Comparison of ENCODE assay signal across 8 mouse cellular contexts in genomic region chr19:45047935-45048643, GRCm38 (mm10). TPM values are rescaled to one million over a fixed set of nuclear protein-coding genes. Genes with fewer than 3 reads are reported as not detected.
DNase-seq lines count a peak whose midpoint lies in the region; ATAC-seq lines count a peak whose summit lies in the region.

No protein-coding gene starts in this region.

- H3K27me3 ChIP-seq in intestine, embryonic 16.5 days (replicated peaks; ENCODE audit: control insufficient read depth, insufficient read depth, low read length), result no peaks in the 10 kb centered on the region
- peaks cover 18% of the 10 kb centered on the region for H3K27me3 ChIP-seq in stomach, embryonic 15.5 days (replicated peaks)

- no peaks in the 10 kb centered on the region for H3K36me3 ChIP-seq in intestine, embryonic 16.5 days (ENCODE audit: control insufficient read depth, insufficient read depth, low read length)
- H3K36me3 ChIP-seq in stomach, embryonic 15.5 days, result no peaks in the 10 kb centered on the region

- H3K4me1 ChIP-seq in intestine, embryonic 16.5 days (ENCODE audit: control insufficient read depth, insufficient read depth, low read length), result peaks cover 18% of the 10 kb centered on the region
- H3K4me1 ChIP-seq in stomach, embryonic 15.5 days, result peaks cover 30% of the 10 kb centered on the region

- WGBS in intestine, embryonic 16.5 days, result 21% methylated on average over 11 of the region's 11 CpGs
- WGBS in stomach, embryonic 15.5 days, result 14% methylated on average over 11 of the region's 11 CpGs

- ATAC-seq in granulocyte monocyte progenitor cell, adult 5-6 weeks (replicated peaks; ENCODE audit: poor library complexity, severe bottlenecking), result peak; percentile 71
- ATAC-seq in intestine, embryonic 16.5 days, result peak; percentile 58
- peak; percentile 65 for ATAC-seq in megakaryocyte-erythroid progenitor cell, adult 5-6 weeks (replicated peaks; ENCODE audit: low FRiP score, low TSS enrichment, poor library complexity, severe bottlenecking)
- ATAC-seq in stomach, embryonic 15.5 days (ENCODE audit: insufficient read depth, low FRiP score, low read depth), result peak; percentile 71

- peak overlapping the region; percentile 73 for H3K9ac ChIP-seq in intestine, embryonic 16.5 days (ENCODE audit: low read depth, low read length)
- peak overlapping the region; percentile 47 for H3K9ac ChIP-seq in stomach, embryonic 15.5 days

- H3K9me3 ChIP-seq in intestine, embryonic 16.5 days (ENCODE audit: control insufficient read depth, low read length), result no peaks in the 10 kb centered on the region
- no peaks in the 10 kb centered on the region for H3K9me3 ChIP-seq in stomach, embryonic 15.5 days

- peak; percentile 66 to 88 for DNase-seq in adrenal gland, adult (ENCODE audit: inconsistent age in 2 of 2, low spot score in 1 of 2)
- no peak for DNase-seq in adrenal gland, adult 18-20 months (ENCODE audit: low spot score in 2 of 2)
- DNase-seq in cerebellum, adult 9-11 months, result peak; percentile 80
- peak; percentile 88 to 91 for DNase-seq in left cerebral cortex, postnatal 36 days (ENCODE audit: low spot score in 2 of 2)

- H3K4me2 ChIP-seq in intestine, embryonic 16.5 days (ENCODE audit: low read depth, low read length), result peak overlapping the region; percentile 91
- peak overlapping the region; percentile 92 for H3K4me2 ChIP-seq in stomach, embryonic 15.5 days

- H3K27ac ChIP-seq in intestine, embryonic 16.5 days (ENCODE audit: low read length), result peak overlapping the region; percentile 92
- peak overlapping the region; percentile 95 for H3K27ac ChIP-seq in stomach, embryonic 15.5 days

- intact Hi-C loops in left cerebral cortex, postnatal 36 days (cut with DNase I), result no loop called here

- peak overlapping the region; percentile 52 for H3K4me3 ChIP-seq in intestine, embryonic 16.5 days (ENCODE audit: low read length)
- H3K4me3 ChIP-seq in stomach, embryonic 15.5 days (replicated peaks), result peak overlapping the region; percentile 54

RNA-seq across cellular contexts. Expression of gene Sfxn3, which starts 0.8 kb away (rescaled TPM):
- 10 to 100 TPM; 50.1 to 51.8 TPM for total RNA-seq in adrenal gland, adult 18-20 months (2021)
- 10.5 and 21.1 TPM in 2 replicates for total RNA-seq in granulocyte monocyte progenitor cell, adult 5-6 weeks (2014; fragmentation: Nextera tagmentation)
- 3.7 and 5.3 TPM in 2 replicates for total RNA-seq in granulocyte monocyte progenitor cell, adult 5-6 weeks (2017)
- 16.5 and 18.2 TPM in 2 replicates for polyA plus RNA-seq in intestine, embryonic 16.5 days (2015; fragmentation: Nextera tagmentation; extraction: Ambion mirVana)
- 100 to 1,000 TPM; 118 to 119 TPM for total RNA-seq in left cerebral cortex, postnatal 36 days (2021)
- total RNA-seq in megakaryocyte-erythroid progenitor cell, adult 5-6 weeks (2014; fragmentation: Nextera tagmentation), result 10.6 and 23.4 TPM in 2 replicates
- total RNA-seq in megakaryocyte-erythroid progenitor cell, adult 5-6 weeks (2017), result 5.8 and 6.4 TPM in 2 replicates
- polyA plus RNA-seq in stomach, embryonic 15.5 days (2015; fragmentation: Nextera tagmentation; extraction: Ambion mirVana), result 24.3 and 24.5 TPM in 2 replicates

RNA-seq across cellular contexts. Expression of gene Pdzd7, which starts 2.6 kb away (rescaled TPM):
- under 1 TPM; 0.13 to 0.48 TPM for total RNA-seq in adrenal gland, adult 18-20 months (2021)
- 0.24 TPM in 1 of 2 replicates, not detected in the other for total RNA-seq in granulocyte monocyte progenitor cell, adult 5-6 weeks (2014; fragmentation: Nextera tagmentation)
- total RNA-seq in granulocyte monocyte progenitor cell, adult 5-6 weeks (2017), result not detected in 2 replicates
- 0.43 and 0.49 TPM in 2 replicates for polyA plus RNA-seq in intestine, embryonic 16.5 days (2015; fragmentation: Nextera tagmentation; extraction: Ambion mirVana)
- total RNA-seq in left cerebral cortex, postnatal 36 days (2021), result 1 to 10 TPM; 3.3 to 5.8 TPM
- total RNA-seq in megakaryocyte-erythroid progenitor cell, adult 5-6 weeks (2014; fragmentation: Nextera tagmentation), result not detected in 2 replicates
- total RNA-seq in megakaryocyte-erythroid progenitor cell, adult 5-6 weeks (2017), result not detected in 2 replicates
- polyA plus RNA-seq in stomach, embryonic 15.5 days (2015; fragmentation: Nextera tagmentation; extraction: Ambion mirVana), result 0.27 and 0.33 TPM in 2 replicates

RNA-seq across cellular contexts. Expression of gene Kazald1, which starts 27.0 kb away (rescaled TPM):
- 1 to 10 TPM; 5.2 to 7.4 TPM for total RNA-seq in adrenal gland, adult 18-20 months (2021)
- not detected in 2 replicates for total RNA-seq in granulocyte monocyte progenitor cell, adult 5-6 weeks (2014; fragmentation: Nextera tagmentation)
- 0.69 TPM in 1 of 2 replicates, not detected in the other for total RNA-seq in granulocyte monocyte progenitor cell, adult 5-6 weeks (2017)
- polyA plus RNA-seq in intestine, embryonic 16.5 days (2015; fragmentation: Nextera tagmentation; extraction: Ambion mirVana), result 2.0 and 2.1 TPM in 2 replicates
- total RNA-seq in left cerebral cortex, postnatal 36 days (2021), result 1 to 10 TPM; 3.4 to 4.1 TPM
- 1.2 TPM in 1 of 2 replicates, not detected in the other for total RNA-seq in megakaryocyte-erythroid progenitor cell, adult 5-6 weeks (2014; fragmentation: Nextera tagmentation)
- total RNA-seq in megakaryocyte-erythroid progenitor cell, adult 5-6 weeks (2017), result 0.80 and 1.7 TPM in 2 replicates
- polyA plus RNA-seq in stomach, embryonic 15.5 days (2015; fragmentation: Nextera tagmentation; extraction: Ambion mirVana), result 49.2 and 50.1 TPM in 2 replicates

RNA-seq across cellular contexts. Expression of gene Lzts2, which starts 33.9 kb away (rescaled TPM):
- 10 to 100 TPM; 70.6 to 72.7 TPM for total RNA-seq in adrenal gland, adult 18-20 months (2021)
- total RNA-seq in granulocyte monocyte progenitor cell, adult 5-6 weeks (2014; fragmentation: Nextera tagmentation), result 4.9 and 7.9 TPM in 2 replicates
- 6.9 and 9.9 TPM in 2 replicates for total RNA-seq in granulocyte monocyte progenitor cell, adult 5-6 weeks (2017)
- polyA plus RNA-seq in intestine, embryonic 16.5 days (2015; fragmentation: Nextera tagmentation; extraction: Ambion mirVana), result 33.6 and 34.7 TPM in 2 replicates
- 10 to 100 TPM; 36.2 to 36.3 TPM for total RNA-seq in left cerebral cortex, postnatal 36 days (2021)
- 9.0 and 10.2 TPM in 2 replicates for total RNA-seq in megakaryocyte-erythroid progenitor cell, adult 5-6 weeks (2014; fragmentation: Nextera tagmentation)
- total RNA-seq in megakaryocyte-erythroid progenitor cell, adult 5-6 weeks (2017), result 7.8 and 7.9 TPM in 2 replicates
- polyA plus RNA-seq in stomach, embryonic 15.5 days (2015; fragmentation: Nextera tagmentation; extraction: Ambion mirVana), result 65.5 and 69.9 TPM in 2 replicates

RNA-seq across cellular contexts. Expression of gene Mrpl43, which starts 41.8 kb away (rescaled TPM):
- 10 to 100 TPM; 45.2 to 48.3 TPM for total RNA-seq in adrenal gland, adult 18-20 months (2021)
- 41.8 and 53.7 TPM in 2 replicates for total RNA-seq in granulocyte monocyte progenitor cell, adult 5-6 weeks (2014; fragmentation: Nextera tagmentation)
- total RNA-seq in granulocyte monocyte progenitor cell, adult 5-6 weeks (2017), result 35.5 and 37.9 TPM in 2 replicates
- polyA plus RNA-seq in intestine, embryonic 16.5 days (2015; fragmentation: Nextera tagmentation; extraction: Ambion mirVana), result 74.7 and 76.4 TPM in 2 replicates
- total RNA-seq in left cerebral cortex, postnatal 36 days (2021), result 10 to 100 TPM; 36.1 to 47.5 TPM
- 32.2 and 48.4 TPM in 2 replicates for total RNA-seq in megakaryocyte-erythroid progenitor cell, adult 5-6 weeks (2014; fragmentation: Nextera tagmentation)
- 26.3 and 29.0 TPM in 2 replicates for total RNA-seq in megakaryocyte-erythroid progenitor cell, adult 5-6 weeks (2017)
- 70.4 and 71.2 TPM in 2 replicates for polyA plus RNA-seq in stomach, embryonic 15.5 days (2015; fragmentation: Nextera tagmentation; extraction: Ambion mirVana)

Comparison
In these comparisons a context has a peak if more than half of its experiments do, and no peak if none do; other contexts are left out.
1. DNase-seq: peak in adrenal gland, adult (2 of 2), cerebellum, adult 9-11 months (single experiment) and left cerebral cortex, postnatal 36 days (2 of 2); none in adrenal gland, adult 18-20 months (0 of 2).
2. Peak in every context shown above with its lines, with median percentiles within 50 percentile points of each other: ATAC-seq.